Mouse (Mus musculus): ENCODE results near the gene Ptpn1.

Ptpn1 gene

GRCm38 (mm10) chr2:167993260-167993659, 61.4 kb downstream of the Ptpn1 start:
- H3K9me3 ChIP-seq (ENCODE audit: low read length), result no peaks in the 10 kb centered on the region
- H3K4me3 ChIP-seq (replicated peaks; ENCODE audit: low read length), result no peak overlapping the region
- no peak for TF ChIP-seq POU5F1 (IDR thresholded peaks at IDR 0.05; ENCODE audit: borderline replicate concordance, low read length)
- TF ChIP-seq CTCF (conservative IDR thresholded peaks at IDR 0.05; ENCODE audit: low read length), result no peak
- TF ChIP-seq NANOG (IDR thresholded peaks at IDR 0.05; ENCODE audit: borderline replicate concordance, low read length), result no peak
- no peaks in the 10 kb centered on the region for H3K36me3 ChIP-seq (ENCODE audit: insufficient read depth, low read length)
- peaks cover 39% of the 10 kb centered on the region for H3K4me1 ChIP-seq (replicated peaks; ENCODE audit: low read depth, low read length)
- H3K27me3 ChIP-seq (ENCODE audit: insufficient read depth, low read length), result peaks cover 58% of the 10 kb centered on the region

GRCm38 (mm10) chr2:167995870-167996635, 64.2 kb downstream of the Ptpn1 start:
- Histone ChIP-seq H3K36me3 (ENCODE audit: insufficient read depth, low read length) (no peaks in the 10 kb centered on the region), H3K27me3 (ENCODE audit: insufficient read depth, low read length) (peaks cover 46% of the 10 kb centered on the region), H3K4me3 (replicated peaks; ENCODE audit: low read length) (no peak overlapping the region), H3K4me1 (replicated peaks; ENCODE audit: low read depth, low read length) (peaks cover 25% of the 10 kb centered on the region), H3K9me3 (ENCODE audit: low read length) (0 out of 2 replicates have a peak, but pooled peaks cover 4% of the 10 kb centered on the region)
- TF ChIP-seq POU5F1 (IDR thresholded peaks at IDR 0.05; ENCODE audit: borderline replicate concordance, low read length) (no peak), NANOG (IDR thresholded peaks at IDR 0.05; ENCODE audit: borderline replicate concordance, low read length) (no peak), CTCF (conservative IDR thresholded peaks at IDR 0.05; ENCODE audit: low read length) (no peak)

- Histone ChIP-seq H3K36me3 (ENCODE audit: insufficient read depth, low read length) (no peaks in the 10 kb centered on the region), H3K4me1 (replicated peaks; ENCODE audit: low read depth, low read length) (peaks cover 18% of the 10 kb centered on the region), H3K27me3 (ENCODE audit: insufficient read depth, low read length) (peaks cover 43% of the 10 kb centered on the region), H3K4me3 (replicated peaks; ENCODE audit: low read length) (no peak overlapping the region), H3K9me3 (ENCODE audit: low read length) (0 out of 2 replicates have a peak, but pooled peaks cover 4% of the 10 kb centered on the region)
- TF ChIP-seq NANOG (IDR thresholded peaks at IDR 0.05; ENCODE audit: borderline replicate concordance, low read length), result no peak
- no peak for TF ChIP-seq POU5F1 (IDR thresholded peaks at IDR 0.05; ENCODE audit: borderline replicate concordance, low read length)
- no peak for TF ChIP-seq CTCF (conservative IDR thresholded peaks at IDR 0.05; ENCODE audit: low read length)
These were observed 64.9 kb downstream of the Ptpn1 start for GRCm38 (mm10) chr2:167996672-167997215.

- H3K36me3 ChIP-seq (ENCODE audit: insufficient read depth, low read length), result no peaks in the 10 kb centered on the region
- H3K4me3 ChIP-seq (replicated peaks; ENCODE audit: low read length), result no peak overlapping the region
- H3K27me3 ChIP-seq (ENCODE audit: insufficient read depth, low read length), result peaks cover 42% of the 10 kb centered on the region
- H3K9me3 ChIP-seq (ENCODE audit: low read length), result 0 out of 2 replicates have a peak, but pooled peaks cover 4% of the 10 kb centered on the region
- peaks cover 10% of the 10 kb centered on the region for H3K4me1 ChIP-seq (replicated peaks; ENCODE audit: low read depth, low read length)
- TF ChIP-seq POU5F1 (IDR thresholded peaks at IDR 0.05; ENCODE audit: borderline replicate concordance, low read length), result no peak
- no peak for TF ChIP-seq NANOG (IDR thresholded peaks at IDR 0.05; ENCODE audit: borderline replicate concordance, low read length)
- no peak for TF ChIP-seq CTCF (conservative IDR thresholded peaks at IDR 0.05; ENCODE audit: low read length)
These were observed 65.7 kb downstream of the Ptpn1 start for GRCm38 (mm10) chr2:167997562-167997961.

GRCm38 (mm10) chr2:167999145-167999743, 67.4 kb downstream of the Ptpn1 start:
- peaks cover 31% of the 10 kb centered on the region for H3K27me3 ChIP-seq (ENCODE audit: insufficient read depth, low read length)
- no peaks in the 10 kb centered on the region for H3K36me3 ChIP-seq (ENCODE audit: insufficient read depth, low read length)
- no peak for TF ChIP-seq POU5F1 (IDR thresholded peaks at IDR 0.05; ENCODE audit: borderline replicate concordance, low read length)
- TF ChIP-seq NANOG (IDR thresholded peaks at IDR 0.05; ENCODE audit: borderline replicate concordance, low read length), result no peak
- TF ChIP-seq CTCF (conservative IDR thresholded peaks at IDR 0.05; ENCODE audit: low read length), result peak; percentile 23; the same call in 1 of the 2 replicates
- H3K4me3 ChIP-seq (replicated peaks; ENCODE audit: low read length), result no peak overlapping the region
- H3K9me3 ChIP-seq (ENCODE audit: low read length), result 0 out of 2 replicates have a peak, but pooled peaks cover 4% of the 10 kb centered on the region
- no peaks in the 10 kb centered on the region; the same call in 1 of the 2 replicates for H3K4me1 ChIP-seq (replicated peaks; ENCODE audit: low read depth, low read length)

- Histone ChIP-seq H3K4me3 (replicated peaks; ENCODE audit: low read length) (no peak overlapping the region), H3K4me1 (replicated peaks; ENCODE audit: low read depth, low read length) (peaks cover 20% of the 10 kb centered on the region), H3K36me3 (ENCODE audit: insufficient read depth, low read length) (no peaks in the 10 kb centered on the region), H3K27me3 (ENCODE audit: insufficient read depth, low read length) (peaks cover 9% of the 10 kb centered on the region), H3K9me3 (ENCODE audit: low read length) (0 out of 2 replicates have a peak, but pooled peaks cover 4% of the 10 kb centered on the region)
- no peak for TF ChIP-seq POU5F1 (IDR thresholded peaks at IDR 0.05; ENCODE audit: borderline replicate concordance, low read length)
- no peak for TF ChIP-seq CTCF (conservative IDR thresholded peaks at IDR 0.05; ENCODE audit: low read length)
- TF ChIP-seq NANOG (IDR thresholded peaks at IDR 0.05; ENCODE audit: borderline replicate concordance, low read length), result no peak
These were observed 70.3 kb downstream of the Ptpn1 start for GRCm38 (mm10) chr2:168002188-168002587.

- no peak overlapping the region for H3K4me3 ChIP-seq (replicated peaks; ENCODE audit: low read length)
- peaks cover 20% of the 10 kb centered on the region for H3K4me1 ChIP-seq (replicated peaks; ENCODE audit: low read depth, low read length)
- TF ChIP-seq CTCF (conservative IDR thresholded peaks at IDR 0.05; ENCODE audit: low read length) (no peak), POU5F1 (IDR thresholded peaks at IDR 0.05; ENCODE audit: borderline replicate concordance, low read length) (no peak), NANOG (IDR thresholded peaks at IDR 0.05; ENCODE audit: borderline replicate concordance, low read length) (no peak)
- 0 out of 2 replicates have a peak, but pooled peaks cover 4% of the 10 kb centered on the region for H3K9me3 ChIP-seq (ENCODE audit: low read length)
- H3K27me3 ChIP-seq (ENCODE audit: insufficient read depth, low read length), result peaks cover 5% of the 10 kb centered on the region
- no peaks in the 10 kb centered on the region for H3K36me3 ChIP-seq (ENCODE audit: insufficient read depth, low read length)
These were observed 71.0 kb downstream of the Ptpn1 start for GRCm38 (mm10) chr2:168002884-168003283.

GRCm38 (mm10) chr2:168003431-168003830, 71.6 kb downstream of the Ptpn1 start:
- Histone ChIP-seq H3K36me3 (ENCODE audit: insufficient read depth, low read length) (no peaks in the 10 kb centered on the region), H3K9me3 (ENCODE audit: low read length) (0 out of 2 replicates have a peak, but pooled peaks cover 4% of the 10 kb centered on the region), H3K4me3 (replicated peaks; ENCODE audit: low read length) (no peak overlapping the region), H3K4me1 (replicated peaks; ENCODE audit: low read depth, low read length) (peaks cover 20% of the 10 kb centered on the region), H3K27me3 (ENCODE audit: insufficient read depth, low read length) (peaks cover 3% of the 10 kb centered on the region; the same call in 1 of the 2 replicates)
- TF ChIP-seq NANOG (IDR thresholded peaks at IDR 0.05; ENCODE audit: borderline replicate concordance, low read length), result no peak
- no peak for TF ChIP-seq CTCF (conservative IDR thresholded peaks at IDR 0.05; ENCODE audit: low read length)
- no peak for TF ChIP-seq POU5F1 (IDR thresholded peaks at IDR 0.05; ENCODE audit: borderline replicate concordance, low read length)

All from E14TG2a.4 (cell line).